Mouse (Mus musculus) frontal cortex, postnatal 36 days (tissue): ENCODE results near the gene Dnajb6.

Experiments used
- DNase-seq, 2 experiments: peaks; one replicate each; pipeline ENCODE4 v3.0.0; 2022; ENCODE audit warnings: low spot score in 2 of 2

The Dnajb6 gene

DNA sequence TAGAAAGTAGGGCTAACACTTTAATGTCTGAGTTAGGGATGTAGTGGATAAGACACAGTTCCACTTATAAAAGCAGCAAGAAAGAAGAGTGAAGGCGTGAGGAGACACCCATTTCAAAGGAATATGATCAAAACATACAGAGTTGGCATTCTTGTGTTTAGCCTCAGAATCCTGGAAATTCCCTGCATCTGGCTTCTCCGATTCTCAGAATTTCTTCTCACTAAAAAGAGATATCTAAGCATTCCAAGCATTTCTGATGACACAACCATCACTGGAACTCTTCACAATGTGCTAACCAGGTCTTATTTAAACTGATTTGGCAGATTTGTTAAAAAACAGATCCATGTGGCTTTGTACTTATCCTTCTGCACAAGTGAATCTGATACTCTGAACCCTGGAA, 112.6 kb downstream of the Dnajb6 start:
- no peak for DNase-seq

DNA sequence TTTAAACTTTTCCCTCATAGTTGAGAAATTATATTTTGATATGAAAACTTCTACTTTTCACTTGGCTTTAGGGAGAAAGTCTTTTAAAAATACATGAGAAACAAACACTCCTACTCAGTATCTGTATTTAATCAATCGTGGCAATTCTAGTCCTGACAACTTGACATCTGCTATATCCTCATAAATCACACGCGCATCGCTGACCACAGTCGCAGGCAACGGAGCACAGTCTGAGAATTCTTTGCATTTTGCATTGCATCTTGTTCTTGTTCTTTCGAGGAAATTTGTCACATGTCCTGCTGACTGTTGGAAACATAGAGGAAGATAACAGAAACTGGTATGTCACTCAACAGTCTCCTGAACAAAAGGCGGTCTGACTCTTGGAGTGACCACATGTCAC, 116.9 kb downstream of the Dnajb6 start:
- DNase-seq: no peak

DNA sequence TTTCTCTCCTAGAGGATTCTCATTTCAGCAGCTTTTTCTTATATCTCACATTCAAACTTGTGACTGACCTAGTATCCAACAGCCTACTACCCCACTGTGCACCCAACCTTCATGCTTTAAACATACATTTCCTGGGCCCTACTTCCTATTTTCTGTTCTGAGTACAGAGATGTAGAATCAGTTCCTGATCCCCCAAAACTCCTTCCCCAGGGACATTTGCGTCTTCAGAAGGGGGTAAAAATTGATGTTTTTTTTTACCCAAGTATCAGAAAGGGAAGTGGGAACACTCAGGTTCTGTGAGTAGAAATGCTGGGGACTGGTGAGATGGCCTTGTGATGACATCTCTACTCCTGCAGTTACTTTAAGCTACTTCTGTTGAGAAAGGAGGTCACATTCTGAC, 117.5 kb downstream of the Dnajb6 start:
- no peak for DNase-seq

DNA sequence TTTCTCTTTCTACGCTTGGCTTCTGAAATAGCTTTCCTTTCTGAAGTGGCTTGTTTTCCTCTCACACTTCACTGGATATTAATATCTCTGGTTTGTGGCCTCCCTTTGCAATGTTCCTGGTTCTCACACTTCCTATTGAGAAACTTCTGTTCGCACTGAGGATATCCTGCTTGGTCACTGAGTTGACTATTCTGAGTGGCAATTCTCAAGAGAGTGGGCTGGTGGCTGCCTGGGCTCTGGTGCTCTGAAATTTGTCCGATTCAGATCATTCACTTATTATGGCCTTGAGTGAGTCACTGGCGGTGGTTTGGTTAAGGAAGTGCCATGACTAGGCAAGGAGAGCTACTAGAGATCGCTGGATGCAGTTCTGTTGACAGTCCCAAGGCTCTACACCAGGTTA, 118.9 kb downstream of the Dnajb6 start:
- no peak for DNase-seq

DNA sequence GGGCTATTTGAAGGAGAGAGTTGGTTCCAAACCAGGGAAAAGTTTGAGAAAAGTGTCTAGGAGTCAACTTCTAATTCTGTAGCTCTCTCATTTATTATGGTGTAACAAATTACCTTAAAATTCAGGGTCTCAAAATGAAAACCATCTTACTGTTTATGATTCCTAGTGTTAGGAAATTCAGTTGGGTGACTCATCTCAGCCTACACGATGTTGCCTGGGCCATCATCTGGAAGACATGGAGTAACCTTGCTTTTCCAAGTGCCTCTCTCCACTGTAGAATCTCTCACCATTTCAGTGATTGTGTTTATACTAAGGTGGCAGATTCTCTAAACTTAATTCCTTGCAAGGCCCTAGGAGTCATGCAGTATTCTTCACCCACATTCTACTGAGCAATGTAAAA, 119.5 kb downstream of the Dnajb6 start:
- no peak for DNase-seq

DNA sequence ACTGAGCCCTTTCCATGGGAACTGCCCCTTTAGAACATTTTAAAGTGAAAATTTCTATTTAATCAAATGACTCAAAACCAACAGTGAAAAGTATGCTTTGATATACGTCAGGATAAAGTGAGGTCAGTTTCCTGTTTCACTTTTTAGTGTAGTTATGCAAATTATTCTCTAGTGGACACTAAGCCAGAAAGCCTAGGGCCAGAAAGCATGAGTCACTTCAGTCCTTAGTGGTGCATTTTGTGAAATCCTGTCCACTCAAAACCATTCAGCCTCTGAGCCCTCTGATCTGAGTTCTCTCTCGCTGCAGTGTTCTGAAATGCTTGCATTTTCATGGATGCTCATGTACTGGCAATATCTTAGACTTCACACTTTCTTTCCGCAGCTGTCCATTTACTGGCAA, 126.0 kb downstream of the Dnajb6 start:
- no peak for DNase-seq

DNA sequence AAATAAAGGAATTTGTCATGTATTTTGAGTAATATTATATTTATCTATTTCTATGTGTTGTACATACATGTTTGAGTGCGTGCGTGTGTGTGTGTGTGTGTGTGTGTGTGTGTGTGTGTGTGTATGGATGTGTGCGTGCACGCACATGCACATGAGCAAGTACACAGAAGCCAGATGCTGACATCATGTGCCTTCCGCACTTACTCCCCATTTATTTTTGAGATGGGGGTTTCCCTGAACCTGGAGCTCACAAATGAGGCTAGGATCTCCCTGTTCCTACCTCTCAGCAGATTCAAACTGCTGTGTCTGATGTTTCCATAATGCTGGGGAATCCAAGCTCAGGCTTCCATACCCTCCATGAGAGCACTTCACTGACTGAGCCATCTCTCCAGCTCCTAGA, 126.9 kb downstream of the Dnajb6 start:
- no peak for DNase-seq

DNA sequence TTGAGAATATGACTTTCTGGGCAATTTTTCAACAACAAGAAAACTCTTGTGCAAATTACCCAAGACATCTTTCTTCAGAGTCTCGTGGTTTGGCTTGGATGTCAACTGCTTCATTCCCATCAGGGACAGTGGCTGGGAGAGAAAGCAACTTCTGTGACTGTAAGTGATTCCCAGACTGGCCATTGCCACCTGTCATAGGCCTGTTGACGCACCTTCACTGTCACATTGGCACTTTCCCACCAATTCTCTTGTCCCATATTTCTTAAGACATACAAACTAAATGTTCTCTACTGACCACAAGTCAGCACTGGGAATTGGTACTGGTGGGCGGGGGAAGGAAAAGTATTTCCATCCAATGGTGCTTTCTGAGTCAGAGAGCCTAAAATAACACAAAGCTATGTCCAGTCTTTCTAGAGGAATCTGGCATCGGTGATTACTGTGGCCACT, 128.8 kb downstream of the Dnajb6 start:
- no peak for DNase-seq

DNA sequence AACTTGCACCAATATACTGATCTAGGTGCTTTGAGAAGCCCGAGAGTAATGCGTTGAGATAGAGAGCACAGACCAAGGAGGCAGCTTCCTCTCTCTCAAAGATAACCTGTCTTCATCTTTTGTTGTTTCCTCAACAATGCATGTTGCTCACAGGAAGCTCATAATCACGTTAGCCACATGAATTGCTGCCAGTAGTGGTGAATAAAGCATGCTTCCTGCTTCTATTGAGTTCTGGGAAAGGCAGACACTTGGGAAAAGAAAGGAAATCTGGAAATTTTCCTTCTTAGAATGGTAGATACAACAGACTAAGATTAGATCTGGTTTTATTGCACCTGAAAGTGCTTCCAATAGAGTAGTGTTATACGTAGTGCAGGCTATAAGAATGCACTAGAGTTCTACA, 129.5 kb downstream of the Dnajb6 start:
- DNase-seq: no peak
